Mouse (Mus musculus): ENCODE data around the gene Ankfn1. TPM values are rescaled to one million over a fixed set of nuclear protein-coding genes. Genes with fewer than 3 reads are reported as not detected.

The Ankfn1 gene
- total RNA-seq, 2 experiments from 2014 or later, result 0.36 to 0.48 TPM

DNA sequence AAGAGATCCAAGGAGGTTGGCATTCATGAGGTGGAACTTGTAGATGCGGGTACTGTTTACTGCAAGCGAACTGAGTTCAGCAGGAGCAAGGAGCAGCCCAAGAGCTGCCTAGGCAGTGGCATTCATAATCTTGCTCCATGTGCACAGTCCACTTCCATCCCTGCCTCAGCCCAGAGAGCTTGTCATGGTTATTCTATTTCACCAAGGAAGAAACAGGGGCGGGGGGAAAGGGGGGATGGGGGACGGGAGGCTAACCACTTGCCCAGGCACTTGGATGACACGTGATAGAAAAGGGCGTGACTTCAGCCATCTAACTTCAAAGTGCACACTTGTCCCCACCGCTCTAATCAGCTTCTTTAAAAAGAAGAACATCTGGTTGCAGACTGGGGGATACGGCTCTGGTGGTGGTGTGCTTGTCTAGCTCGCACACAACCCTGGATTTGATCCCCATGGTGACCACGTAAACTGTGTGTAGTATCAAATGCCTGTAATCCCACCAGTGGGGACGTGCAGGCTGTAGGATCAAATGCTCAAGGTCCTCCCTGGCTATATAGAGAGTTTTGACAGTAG lies 203.1 kb downstream of the Ankfn1 start:
- no peak for DNase-seq

DNA sequence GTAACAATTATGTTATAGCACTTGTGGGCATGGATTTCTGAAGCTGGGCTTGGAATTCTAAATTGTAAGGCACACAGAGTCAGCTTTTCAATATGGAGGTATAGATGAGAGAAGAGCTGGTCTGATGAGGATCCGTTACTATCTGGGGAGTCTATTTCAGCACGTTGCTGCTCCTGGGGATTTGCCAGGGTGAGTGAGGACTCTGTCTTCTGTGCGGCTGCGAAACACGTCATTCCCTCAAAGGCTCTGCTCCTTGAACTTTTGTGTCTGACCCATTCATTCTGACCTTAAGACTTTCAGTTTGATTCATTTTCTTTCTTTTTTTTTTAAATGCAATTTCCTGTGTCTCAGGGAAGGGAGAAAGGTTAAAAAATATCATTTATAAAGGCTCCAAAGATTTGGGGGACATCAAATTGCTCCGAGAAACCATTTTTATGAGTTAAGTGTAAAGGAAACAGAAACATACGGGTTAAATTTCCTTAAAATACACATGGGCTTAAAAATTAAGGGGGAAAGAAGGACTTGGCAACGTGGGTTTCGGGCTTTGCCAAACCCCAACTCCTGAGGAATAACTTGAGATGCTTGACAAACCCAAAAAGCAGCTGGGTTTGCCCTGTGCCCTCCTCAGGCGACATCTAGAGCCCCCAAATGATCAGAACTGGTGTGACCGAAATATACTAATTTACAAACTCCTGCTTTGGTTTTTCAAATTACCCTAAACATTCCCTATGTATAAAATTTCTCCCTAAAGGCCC lies 207.9 kb downstream of the Ankfn1 start:
- peak; percentile 75 for DNase-seq

DNA sequence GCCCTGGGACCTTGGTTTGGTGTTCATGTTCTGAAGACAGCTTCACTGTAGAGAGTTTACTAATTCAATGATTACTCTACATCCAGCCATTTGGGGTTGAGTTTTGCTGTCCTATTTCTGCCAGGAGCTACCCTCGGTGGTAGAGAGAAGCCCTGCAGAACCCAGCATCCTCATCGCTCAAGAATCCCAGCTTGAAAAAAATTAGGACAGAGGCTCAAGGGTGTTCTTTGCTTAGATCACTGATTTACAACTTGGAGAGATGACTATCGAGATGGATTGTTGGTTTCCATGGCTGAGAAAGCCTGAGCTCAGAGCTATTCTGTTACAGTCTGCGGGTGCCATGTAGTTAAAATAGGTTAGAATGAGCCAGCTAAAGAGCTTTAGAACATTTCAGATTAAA lies 209.2 kb downstream of the Ankfn1 start:
- DNase-seq, result no peak

DNA sequence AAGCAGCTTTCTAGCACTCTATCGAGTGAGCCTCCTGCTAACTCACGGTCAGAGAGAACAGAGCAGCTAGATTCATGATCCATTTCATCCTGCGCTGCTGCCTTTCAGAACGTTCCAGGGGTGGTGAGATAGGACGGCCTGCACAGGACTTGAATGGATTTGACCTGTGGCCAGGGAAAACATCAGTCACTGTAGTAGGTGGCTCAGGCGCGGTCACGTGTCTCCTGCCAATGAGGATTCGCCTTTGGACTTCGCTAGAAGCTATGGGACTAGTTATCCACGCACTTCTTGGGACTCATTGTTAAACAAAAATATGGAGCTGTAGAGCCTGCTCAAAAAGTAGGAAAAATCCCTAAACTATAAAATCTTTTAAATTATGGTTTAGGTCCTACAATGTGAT lies 226.0 kb downstream of the Ankfn1 start:
- DNase-seq, result no peak

DNA sequence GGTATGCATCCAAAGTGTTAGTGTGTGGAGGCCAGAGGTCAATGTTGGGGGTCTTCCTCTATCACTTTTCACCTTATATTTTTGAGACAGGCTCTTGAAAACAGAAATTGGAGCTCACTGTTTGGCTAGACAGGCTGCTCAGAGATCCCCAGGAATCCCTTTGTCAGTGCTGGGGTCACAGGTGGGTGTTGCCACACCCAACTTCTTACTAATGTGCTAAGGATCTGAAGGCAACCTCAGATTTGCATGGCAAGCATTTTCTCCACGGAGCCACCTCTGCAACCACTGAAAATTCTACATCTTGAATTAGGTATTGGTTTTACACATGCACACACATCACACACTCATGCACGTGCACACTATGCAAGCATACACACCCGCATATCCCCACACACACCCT lies 226.5 kb downstream of the Ankfn1 start:
- no peak for DNase-seq

DNA sequence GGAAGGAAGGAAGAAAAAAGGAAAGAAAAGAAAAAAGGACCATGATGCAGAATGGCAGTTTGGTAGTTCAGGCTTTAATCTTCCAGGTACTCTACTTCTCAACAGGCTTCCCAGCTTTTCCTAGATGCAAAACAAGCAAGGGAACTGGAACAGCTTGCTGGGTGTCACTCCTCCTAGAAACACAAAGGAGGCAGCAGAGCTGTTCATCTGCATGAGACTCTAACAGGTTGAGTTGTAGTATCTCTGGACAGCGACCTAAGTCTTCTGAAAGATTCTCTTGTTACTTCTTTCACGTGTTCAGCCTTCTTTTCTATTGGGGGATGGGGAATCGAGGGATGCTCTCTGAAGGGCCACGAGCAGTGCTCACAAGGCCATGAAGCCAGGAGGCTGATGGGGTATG lies 228.7 kb downstream of the Ankfn1 start:
- DNase-seq, result no peak

DNA sequence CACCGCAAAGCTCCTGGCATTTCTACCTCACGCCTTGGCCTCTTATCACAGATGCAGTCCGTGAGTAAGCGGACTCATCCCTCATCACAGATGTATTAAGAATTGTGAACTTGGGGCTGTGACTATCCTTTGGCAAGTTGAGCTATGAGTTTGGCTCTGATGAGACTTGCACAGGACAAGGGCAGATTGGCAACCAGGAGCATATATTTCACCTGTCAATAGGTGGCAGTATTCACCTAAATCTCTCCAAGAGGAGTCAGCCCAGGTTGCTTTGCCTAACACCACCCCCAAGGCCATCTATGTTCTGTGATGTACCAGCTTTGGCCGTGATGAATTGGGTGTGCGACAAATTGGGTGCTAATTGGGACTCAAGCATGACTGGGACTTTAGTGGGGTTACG lies 231.3 kb downstream of the Ankfn1 start:
- peak; percentile 45 for DNase-seq

DNA sequence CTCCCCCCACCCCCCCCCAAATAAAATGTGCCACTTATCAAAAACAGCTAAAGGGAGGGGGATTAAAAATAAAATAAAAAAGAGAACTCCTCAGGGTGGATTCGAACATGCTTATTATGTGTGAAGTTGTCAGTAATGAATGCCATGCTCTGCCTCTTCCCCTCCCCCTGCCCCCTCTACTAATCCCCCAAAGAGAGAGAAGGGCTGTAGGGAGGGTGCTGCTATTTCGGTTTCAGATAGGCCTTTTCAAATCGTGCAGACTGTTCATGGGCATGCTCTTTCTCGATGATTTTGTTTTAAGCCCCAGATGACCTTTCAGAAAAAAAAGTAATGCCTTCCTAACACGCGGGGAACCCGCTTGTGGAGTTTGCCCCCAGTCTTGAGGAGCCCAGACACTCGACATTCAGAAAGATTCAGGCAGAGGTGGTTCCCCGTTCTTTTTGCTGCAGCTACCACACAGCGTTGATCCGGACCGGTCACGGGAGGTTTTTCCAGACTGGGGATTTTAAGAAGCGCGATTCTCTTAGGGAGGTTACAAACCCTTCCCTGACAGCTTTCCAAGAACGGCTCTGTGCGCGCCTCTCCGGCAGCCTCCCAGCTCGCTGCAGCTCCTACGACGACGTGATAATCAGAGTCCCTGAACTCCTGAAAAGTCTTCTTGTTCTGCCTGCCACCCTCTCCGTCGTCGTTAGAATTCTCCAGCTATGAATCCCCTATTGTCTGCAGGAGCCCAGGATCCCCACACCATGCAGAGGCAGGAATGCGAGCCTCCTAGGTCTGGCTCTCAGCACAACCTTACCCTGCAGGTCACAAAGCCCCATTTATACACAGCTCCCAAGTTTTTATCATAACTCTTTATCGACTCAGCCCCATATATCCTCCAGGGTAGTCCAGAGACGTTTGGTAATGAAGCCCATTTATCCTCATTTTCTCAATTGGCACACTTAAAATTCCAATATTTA lies 232.3 kb downstream of the Ankfn1 start:
- peak; percentile 20 for DNase-seq

DNA sequence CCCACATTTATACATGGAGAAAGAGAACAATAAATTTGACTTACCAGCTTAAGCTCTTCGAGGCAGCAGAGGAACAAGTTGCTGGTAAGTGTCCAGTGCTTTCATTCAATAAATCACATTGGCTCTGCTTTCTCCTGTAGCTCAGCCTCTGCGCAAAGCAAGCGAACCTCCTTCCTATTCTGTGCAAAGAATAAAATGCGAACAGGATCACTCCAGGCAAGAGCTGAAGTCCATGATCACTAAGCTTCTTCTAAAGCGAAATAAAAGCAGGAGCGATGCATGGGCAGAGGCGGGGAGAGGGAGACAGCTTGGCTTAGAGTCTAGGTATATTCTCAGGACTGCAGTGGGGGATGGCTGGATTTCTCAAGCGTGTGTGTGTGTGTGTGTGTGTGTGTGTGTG lies 239.1 kb downstream of the Ankfn1 start:
- DNase-seq, result no peak

DNA sequence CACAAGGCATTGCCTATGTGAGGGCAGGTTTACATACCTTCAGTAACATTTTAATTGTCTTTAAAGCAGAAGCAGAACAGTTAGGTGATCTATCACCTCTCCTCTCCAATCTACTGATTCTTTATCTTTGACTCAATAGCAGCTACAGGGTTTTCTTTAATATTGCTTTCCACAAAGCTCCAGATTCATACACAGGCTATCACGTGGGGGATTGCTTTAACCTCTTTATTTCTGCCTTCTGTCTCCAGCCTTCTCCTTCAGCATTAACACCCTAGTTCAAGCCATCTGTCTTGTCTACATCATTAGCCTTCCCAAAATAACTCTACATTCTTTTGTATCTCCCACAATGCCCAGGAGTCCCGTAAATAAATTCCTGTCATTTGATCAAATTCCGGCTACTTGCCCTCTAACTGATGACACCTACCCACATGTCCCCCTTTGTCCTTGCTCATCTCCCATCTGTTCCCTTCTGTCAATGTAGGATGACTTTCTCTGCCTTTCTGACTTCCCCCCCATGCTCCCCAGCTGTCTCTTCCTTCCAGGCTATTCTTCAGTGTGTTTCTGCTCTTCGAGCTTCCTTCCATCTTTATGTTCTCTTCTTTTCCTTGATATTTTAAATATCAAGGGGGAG lies 249.5 kb downstream of the Ankfn1 start:
- DNase-seq, result no peak

DNA sequence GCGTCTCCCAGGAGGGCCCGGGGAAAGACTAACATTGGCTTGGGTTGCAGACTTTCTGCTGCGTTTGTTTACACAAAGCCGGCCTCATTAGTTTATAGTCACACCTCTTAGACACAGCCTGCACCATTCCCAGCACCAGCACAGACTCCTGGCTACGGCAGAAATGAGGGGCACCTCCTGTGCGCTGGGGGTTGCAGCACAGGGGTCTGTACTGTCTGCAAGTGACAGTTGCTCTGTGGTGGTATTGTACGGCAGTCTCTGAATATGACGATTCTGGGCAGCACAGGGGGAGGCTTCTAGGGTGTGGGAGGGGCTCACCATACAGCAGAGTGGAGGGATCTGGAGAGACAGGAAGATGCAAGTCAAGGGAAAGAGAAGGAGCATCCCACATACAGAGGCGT lies 262.0 kb downstream of the Ankfn1 start:
- peak; percentile 40 for DNase-seq

DNA sequence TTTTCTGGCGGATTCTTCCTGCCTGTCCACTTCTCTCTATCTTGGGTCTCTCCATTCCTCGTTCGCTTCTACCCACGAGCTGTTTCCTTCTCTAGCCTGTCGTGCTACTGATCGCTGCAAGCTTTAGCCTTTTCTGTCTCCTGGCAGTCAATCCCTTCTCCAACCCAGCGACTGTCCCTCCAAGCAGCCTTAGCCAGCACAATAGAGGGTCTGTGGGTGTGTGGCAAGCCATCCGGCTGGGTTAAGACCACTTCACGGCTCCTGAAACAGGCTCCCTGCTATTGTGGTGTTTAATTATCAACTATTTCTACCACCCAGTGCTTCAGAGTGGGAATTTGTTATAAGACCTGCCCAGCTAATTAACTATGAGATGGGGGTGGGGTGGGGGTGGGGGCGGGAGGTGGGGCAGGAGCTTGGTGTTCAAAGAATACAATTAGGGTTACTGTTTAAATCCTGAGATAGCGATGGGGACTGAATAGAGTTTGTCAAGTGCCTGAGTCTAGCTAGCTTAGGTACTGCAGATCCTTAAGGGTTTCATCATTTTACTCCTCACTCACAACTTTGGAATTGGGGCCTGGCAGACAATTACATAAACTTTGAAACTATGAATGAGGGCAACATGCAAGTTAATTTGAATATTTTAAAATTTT lies 268.7 kb downstream of the Ankfn1 start:
- DNase-seq, result no peak

DNA sequence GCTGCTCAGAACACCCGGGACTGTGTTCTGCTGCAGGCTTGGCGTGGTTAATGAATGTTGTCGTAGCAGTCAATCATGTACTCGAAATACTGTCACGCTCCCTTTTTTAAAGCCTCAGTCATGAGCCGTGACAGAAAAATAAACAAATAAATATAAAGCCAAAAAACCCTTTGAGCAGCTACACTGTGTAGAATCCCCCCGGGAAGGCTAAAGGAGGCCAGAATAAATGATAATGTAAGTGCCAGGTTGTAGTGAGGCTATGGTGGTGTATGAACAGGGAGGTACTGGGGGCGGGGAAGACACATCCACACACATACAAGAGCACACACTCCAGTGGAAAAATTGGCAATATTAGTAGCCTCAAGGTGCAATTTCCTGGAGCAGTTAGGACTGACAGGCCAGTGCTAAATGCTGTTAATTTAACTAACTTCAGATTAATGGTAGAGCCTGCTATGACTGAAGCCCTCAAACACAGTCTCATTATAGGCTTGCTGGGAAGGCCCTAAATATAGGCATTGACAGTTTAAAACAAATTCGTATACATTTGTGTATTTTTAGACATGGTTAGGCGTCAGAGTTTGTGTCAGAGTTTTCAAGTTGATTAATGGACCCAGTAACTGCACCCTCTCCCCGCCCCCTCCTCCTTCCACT lies 270.7 kb downstream of the Ankfn1 start:
- DNase-seq, result no peak

DNA sequence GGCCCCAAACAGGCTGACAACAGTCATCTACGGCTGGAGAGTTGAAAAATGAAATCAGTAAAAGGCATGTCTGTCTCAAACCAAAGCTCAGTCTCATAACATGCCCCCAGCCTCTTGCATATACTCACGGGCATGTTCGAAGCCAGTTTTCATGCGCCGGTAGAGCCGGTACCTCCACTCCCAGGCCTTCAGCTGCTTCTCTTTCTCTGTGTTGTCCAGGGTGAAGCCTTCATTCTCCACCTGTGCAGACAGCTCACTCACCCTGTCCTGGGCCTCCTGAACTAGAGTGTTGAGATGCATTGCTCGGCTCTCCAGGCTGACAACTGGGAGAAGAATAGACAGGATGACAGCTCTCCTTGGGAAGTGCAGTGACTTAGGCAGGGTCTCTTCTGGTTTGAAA lies 272.4 kb downstream of the Ankfn1 start:
- DNase-seq, result no peak

DNA sequence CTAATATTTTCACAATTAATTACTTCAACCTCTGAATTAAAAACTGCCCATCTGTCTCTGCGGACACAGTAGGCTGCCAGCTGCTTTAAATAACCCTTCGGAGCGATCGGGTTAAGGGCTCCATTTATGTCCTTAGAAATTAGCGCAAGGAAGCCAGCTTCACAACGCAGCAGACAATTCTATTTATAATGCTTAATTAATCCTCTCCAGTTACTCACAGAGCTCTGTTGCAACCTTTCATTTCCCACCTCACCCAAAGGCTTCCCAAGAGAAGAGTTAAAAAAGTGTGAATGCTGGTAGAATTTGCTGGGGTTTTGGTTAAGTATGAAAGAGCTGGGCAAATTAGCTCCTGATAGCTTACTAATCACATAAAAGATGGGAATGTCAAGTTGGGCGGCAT lies 275.7 kb downstream of the Ankfn1 start:
- DNase-seq, result no peak

DNA sequence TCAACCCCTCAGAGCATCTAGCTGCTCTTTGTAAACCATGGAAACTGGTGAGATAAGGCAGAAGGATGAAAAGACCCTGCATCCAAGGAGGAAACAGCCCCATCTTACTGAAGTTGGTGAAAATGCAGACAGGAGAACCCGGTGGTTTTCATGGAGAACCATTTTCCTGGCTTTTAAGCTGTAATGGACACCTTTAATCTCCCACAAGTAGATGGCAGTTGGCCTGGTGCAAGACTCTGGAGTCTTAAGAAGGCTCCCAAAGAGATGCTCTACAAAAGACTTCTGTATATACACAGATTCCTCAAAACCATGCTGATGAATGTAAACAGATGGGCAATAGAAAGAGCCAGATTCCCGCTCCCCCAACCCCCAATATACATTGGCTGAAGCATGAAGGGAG lies 276.5 kb downstream of the Ankfn1 start:
- no peak for DNase-seq

DNA sequence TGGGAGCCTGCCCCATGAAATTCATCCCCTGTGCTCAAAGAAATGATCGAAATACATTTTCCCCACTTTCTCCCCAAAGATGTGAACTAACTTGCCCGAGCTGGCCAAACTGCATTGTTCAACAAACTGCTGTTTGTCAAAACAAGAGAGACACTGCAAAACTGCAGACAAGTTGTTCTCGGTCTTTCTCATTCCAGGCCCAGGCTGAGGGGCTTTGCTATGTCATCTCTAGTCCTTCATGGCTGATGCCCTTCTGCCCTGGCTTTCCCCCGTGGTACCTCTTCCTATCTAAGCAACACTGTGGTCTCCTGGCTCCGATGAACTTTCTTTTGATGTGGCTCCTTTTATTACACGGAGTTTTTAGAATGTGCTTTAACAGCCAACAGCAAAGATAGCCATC lies 296.4 kb downstream of the Ankfn1 start:
- no peak for DNase-seq

DNA sequence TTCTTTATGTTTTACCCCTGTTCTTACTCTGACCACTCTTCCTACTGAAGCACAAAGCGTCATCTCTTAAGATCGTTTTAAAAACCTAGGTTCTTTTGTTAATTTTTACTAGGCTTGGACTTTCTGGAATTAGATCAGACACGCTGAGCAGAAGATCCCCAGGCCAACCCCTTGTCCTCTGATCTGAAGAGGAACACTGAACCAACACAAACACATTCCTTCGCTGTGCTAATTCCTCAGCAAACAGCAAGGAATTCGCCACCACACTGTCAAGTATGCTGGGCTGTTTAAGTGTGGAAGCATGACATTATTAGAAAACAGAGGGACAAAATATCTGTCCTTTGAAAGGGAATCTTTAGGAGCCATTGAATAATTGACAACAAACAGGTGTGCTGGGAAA lies 300.5 kb downstream of the Ankfn1 start:
- no peak for DNase-seq

DNA sequence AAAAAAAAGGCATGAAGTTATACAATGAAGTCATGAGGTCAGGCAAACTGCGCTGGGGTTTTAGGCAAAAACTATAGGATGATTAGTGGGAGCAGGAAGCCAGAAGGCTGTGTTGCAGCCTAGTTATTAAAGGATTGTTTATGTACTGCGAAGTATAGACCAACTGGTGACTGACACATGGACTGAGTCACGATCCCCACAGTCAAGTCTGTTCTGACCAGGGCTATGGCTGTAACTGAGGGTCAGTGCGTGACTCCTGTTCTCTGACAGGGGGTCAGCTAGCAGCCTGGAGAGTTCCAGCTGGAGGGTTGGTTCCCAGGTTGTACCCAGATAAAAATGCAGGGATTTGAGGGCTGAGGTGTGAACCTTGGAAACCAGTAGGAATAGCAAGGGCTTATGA lies 301.4 kb downstream of the Ankfn1 start:
- DNase-seq, result no peak

DNA sequence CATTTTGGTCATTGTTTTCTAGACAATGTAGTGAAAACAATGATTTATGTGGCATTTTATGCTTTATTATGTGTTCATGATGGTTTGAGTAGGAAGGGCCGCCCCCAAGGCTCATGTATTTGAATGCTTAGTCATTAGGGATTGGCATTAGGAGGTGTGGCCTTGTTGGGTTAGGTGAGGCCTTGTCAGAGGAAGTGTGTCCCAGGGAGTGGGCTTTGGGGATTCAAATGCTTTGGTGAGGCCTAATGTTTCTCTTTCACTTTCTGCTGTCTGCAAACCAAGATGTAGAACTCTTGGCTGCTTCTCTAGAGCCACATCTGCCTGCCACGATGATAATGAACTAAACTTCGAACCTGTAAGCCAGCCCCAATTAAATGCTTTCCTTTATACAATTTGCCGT lies 304.6 kb downstream of the Ankfn1 start:
- DNase-seq, result no peak

DNA sequence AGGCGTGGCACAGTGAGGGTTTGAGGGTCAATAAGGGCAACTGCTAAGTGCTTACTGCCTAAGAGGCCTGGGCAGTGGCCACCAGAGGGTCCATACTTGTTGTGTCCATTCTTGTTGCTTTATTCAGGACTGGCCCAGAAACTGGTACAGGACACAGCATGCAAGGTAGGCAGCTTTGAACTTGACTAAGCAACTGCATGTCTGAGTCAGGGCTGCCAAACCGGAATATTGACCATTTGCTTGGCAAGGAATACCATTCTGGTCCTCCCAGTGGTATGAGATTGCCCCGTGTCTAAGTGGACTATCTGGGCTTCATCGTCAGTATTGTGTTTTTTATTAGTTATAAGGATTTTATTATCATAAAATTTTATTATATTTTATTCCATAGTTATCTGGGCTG lies 312.1 kb downstream of the Ankfn1 start:
- DNase-seq, result no peak

DNA sequence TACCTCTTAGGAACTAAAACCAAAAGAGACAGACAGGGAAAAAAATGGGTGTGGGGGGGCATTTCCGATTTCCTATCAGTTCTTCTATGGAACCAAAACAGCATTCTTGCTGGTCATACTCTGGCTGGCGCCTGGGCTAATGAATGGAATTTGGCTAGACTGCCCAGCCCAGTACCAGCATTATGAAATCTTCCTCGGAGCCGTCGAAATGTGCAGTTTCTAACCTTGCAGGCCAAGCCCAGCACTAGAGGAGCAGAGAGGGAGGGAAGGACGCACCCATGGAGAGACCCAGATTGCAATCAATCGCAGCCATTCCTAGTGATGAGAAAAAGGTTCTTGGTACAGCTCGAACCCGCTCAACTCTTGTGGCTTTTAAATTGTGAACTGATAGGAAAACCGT lies 315.2 kb downstream of the Ankfn1 start:
- DNase-seq, result peak; percentile 14
